Mouse (Mus musculus) stomach, embryonic 14.5 days (tissue): ENCODE measurements around the gene Tm6sf1. TPM values are rescaled to one million over a fixed set of nuclear protein-coding genes. Genes with fewer than 3 reads are reported as not detected.

Experiments used
- ATAC-seq: fragments of 200-750 bp; cut with Nextera tagmentation; 2 replicates; pipeline ENCODE4 v1.8.0; 2017; ENCODE audit warnings: low read depth, moderate TSS enrichment; ENCODE audit not compliant: insufficient number of reproducible peaks, insufficient read depth, low FRiP score
- H3K27ac ChIP-seq: fragments of 300-500 bp; sonication (generic); 2 replicates; pipeline ENCODE4 v1.5.1; 2014; ENCODE audit warnings: mild to moderate bottlenecking, low read length, moderate library complexity, mixed read lengths
- H3K27me3 ChIP-seq: fragments of 300-500 bp; sonication (generic); 2 replicates; pipeline ENCODE4 v1.6.1; 2014; ENCODE audit warnings: low read length, control low read depth, mixed read lengths; ENCODE audit not compliant: control insufficient read depth, insufficient read depth
- H3K36me3 ChIP-seq: fragments of 300-500 bp; sonication (generic); 2 replicates; pipeline ENCODE4 v1.6.1; 2014; ENCODE audit warnings: mild to moderate bottlenecking, control low read depth, low read length, moderate library complexity, mixed read lengths; ENCODE audit not compliant: control insufficient read depth, insufficient read depth
- H3K4me1 ChIP-seq: fragments of 300-500 bp; sonication (generic); 2 replicates; pipeline ENCODE4 v1.6.1; 2014; ENCODE audit warnings: low read length, control low read depth, mixed read lengths; ENCODE audit not compliant: control insufficient read depth, insufficient read depth
- H3K4me2 ChIP-seq: fragments of 300-500 bp; sonication (generic); replicated peaks from 2 replicates; pipeline ENCODE4 v1.6.1; 2014; ENCODE audit warnings: low read depth, low read length, control low read depth
- H3K4me3 ChIP-seq: fragments of 300-500 bp; sonication (generic); 2 replicates; pipeline ENCODE4 v1.5.1; 2014; ENCODE audit warnings: low read depth, low read length, control low read depth
- H3K9ac ChIP-seq: fragments of 300-500 bp; sonication (generic); replicated peaks from 2 replicates; pipeline ENCODE4 v1.6.1; 2014; ENCODE audit warnings: low read depth, mild to moderate bottlenecking, control low read depth, low read length, moderate library complexity, mixed read lengths
- H3K9me3 ChIP-seq: fragments of 300-500 bp; sonication (generic); 2 replicates; pipeline ENCODE4 v1.6.1; 2016; ENCODE audit warnings: low read depth, low read length, control low read depth; ENCODE audit not compliant: control insufficient read depth
- WGBS: fragments of 180-500 bp; shearing (Covaris S2); extraction: QIAGEN DNeasy Blood & Tissue Kit; methylation state at CpG from one replicate; pipeline ENCODE4 v1.1.7; 2014; 5-methylcytosine and 5-hydroxymethylcytosine counted together
- polyA plus RNA-seq: library from polyadenylated mRNA; unstranded; fragments of >200 nt; fragmentation: Nextera tagmentation; extraction: Ambion mirVana; gene quantifications from 2 replicates; pipeline ENCODE4 v1.2.1, GENCODE M21; 2014

The Tm6sf1 gene
- polyA plus RNA-seq, 1 experiment from 2014 or later, result 12.5 TPM

DNA sequence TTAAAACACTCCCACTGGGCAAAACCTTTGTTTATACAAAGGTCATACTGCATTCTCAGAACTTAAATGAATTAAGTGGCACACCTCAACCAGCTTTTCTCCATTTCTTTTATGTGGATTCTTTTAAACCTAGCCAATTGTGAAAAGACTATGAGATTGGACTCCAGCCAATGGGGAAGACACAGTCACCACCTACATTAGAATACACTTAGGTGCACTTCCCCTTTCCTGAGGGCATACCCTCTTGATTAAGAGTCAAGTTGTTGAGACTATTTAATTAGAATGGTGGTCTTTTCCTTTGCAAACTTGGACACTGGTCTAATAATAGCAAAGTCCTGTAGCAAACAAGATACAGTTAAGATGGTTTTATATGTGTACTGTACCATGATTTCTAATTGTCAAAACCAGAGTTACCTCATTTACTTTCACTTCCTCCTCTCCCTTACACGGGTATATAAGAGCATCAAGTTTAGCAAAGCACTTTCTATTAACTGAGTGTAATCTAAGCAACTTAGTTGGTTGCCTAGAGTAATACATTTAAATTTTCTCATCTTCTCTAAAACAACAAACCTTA lies 62.7 kb downstream of the Tm6sf1 start:
- no peak overlapping the region for H3K27ac ChIP-seq
- no peaks in the 10 kb centered on the region for H3K4me1 ChIP-seq
- H3K4me3 ChIP-seq, result no peak overlapping the region
- no peak overlapping the region for H3K9ac ChIP-seq
- no peaks in the 10 kb centered on the region for H3K36me3 ChIP-seq
- 53% methylated on average over 1 of the region's 1 CpGs for whole genome bisulfite sequencing
- no peak overlapping the region for H3K4me2 ChIP-seq
- ATAC-seq, result no peak
- no peaks in the 10 kb centered on the region for H3K27me3 ChIP-seq
- H3K9me3 ChIP-seq, result no peaks in the 10 kb centered on the region

GRCm38 (mm10) chr7:81928998-81929397 lies 70.2 kb downstream of the Tm6sf1 start:
- Histone ChIP-seq H3K9me3 (no peaks in the 10 kb centered on the region), H3K4me2 (no peak overlapping the region), H3K36me3 (no peaks in the 10 kb centered on the region), H3K27ac (no peak overlapping the region), H3K4me1 (peaks cover 5% of the 10 kb centered on the region; the same call in 1 of the 2 replicates), H3K27me3 (no peaks in the 10 kb centered on the region), H3K4me3 (no peak overlapping the region), H3K9ac (no peak overlapping the region)
- 75% methylated on average over 7 of the region's 7 CpGs for WGBS
- ATAC-seq, result no peak

- Histone ChIP-seq H3K27me3 (no peaks in the 10 kb centered on the region), H3K9me3 (no peaks in the 10 kb centered on the region), H3K4me1 (peaks cover 8% of the 10 kb centered on the region; the same call in 1 of the 2 replicates), H3K36me3 (no peaks in the 10 kb centered on the region), H3K4me3 (peak overlapping the region; percentile 63), H3K27ac (peak overlapping the region; percentile 7; the same call in 1 of the 2 replicates), H3K4me2 (peak overlapping the region; percentile 77), H3K9ac (0 out of 2 replicates have a peak overlapping the region, but pooled peaks have one; percentile 63)
- no peak for ATAC-seq
- WGBS, result 27% methylated on average over 5 of the region's 5 CpGs
Observed at GRCm38 (mm10) chr7:81932521-81933045, 73.8 kb downstream of the Tm6sf1 start.

GRCm38 (mm10) chr7:81933061-81933600 lies 74.3 kb downstream of the Tm6sf1 start:
- Histone ChIP-seq H3K9ac (peak overlapping the region; percentile 63), H3K27me3 (no peaks in the 10 kb centered on the region), H3K4me2 (peak overlapping the region; percentile 77), H3K4me3 (peak overlapping the region; percentile 63), H3K9me3 (no peaks in the 10 kb centered on the region), H3K27ac (peak overlapping the region; percentile 86; the same call in 1 of the 2 replicates), H3K36me3 (no peaks in the 10 kb centered on the region), H3K4me1 (peaks cover 8% of the 10 kb centered on the region; the same call in 1 of the 2 replicates)
- WGBS, result 5% methylated on average over 23 of the region's 23 CpGs
- peak; percentile 43; the same call in 1 of the 2 replicates for ATAC-seq

DNA sequence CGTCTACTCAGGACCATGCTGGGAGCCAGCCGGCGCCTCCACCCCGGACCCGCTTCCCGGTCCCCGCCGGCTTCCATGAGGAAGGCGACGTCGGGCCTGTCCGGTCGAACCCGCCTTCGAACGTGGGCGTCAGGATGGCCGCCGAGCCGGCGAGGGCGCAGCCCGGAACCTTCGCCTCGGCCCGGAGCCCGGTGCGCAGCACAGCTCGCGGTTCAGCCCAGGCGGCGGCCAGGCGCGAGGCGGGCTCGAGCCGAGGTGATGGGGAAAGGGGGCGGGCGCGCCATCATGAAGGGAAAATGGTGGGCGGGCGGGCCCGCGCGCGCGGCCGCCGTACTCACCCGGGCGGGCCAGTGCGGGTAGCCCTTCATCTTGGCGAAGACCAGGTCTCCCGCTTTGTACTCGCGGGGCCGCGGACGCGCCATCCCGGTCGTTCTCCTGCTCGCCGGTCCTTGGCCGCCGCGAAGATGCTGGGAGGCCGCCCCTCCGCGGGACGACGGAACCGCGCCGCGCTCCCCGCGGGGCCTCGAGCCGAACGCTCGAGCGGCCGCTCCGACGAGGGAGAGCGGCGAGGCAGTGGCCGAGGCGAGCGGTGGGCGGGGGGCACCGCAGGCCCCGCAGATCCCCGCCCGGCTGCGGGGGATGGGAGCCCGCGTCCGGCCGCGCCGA lies 74.9 kb downstream of the Tm6sf1 start:
- ATAC-seq, result peak; percentile 69
- WGBS, result under 1% methylated on average over 88 of the region's 103 CpGs
- H3K4me1 ChIP-seq, result peaks cover 8% of the 10 kb centered on the region; the same call in 1 of the 2 replicates

More for the DNA sequence above, 74.9 kb downstream of the Tm6sf1 start:
- peak overlapping the region; percentile 86 for H3K27ac ChIP-seq
- peak overlapping the region; percentile 77 for H3K4me2 ChIP-seq
- no peaks in the 10 kb centered on the region for H3K9me3 ChIP-seq
- H3K27me3 ChIP-seq, result no peaks in the 10 kb centered on the region
- H3K4me3 ChIP-seq, result peak overlapping the region; percentile 63
- peak overlapping the region; percentile 63 for H3K9ac ChIP-seq
- no peaks in the 10 kb centered on the region for H3K36me3 ChIP-seq

Other genes starting within 250 kb of the Tm6sf1 start
- gene Homer2, start 151.5 kb upstream of the Tm6sf1 start, polyA plus RNA-seq, result 19.5 and 21.9 TPM in 2 replicates
- 131 and 134 TPM in 2 replicates for gene Ramac, start 96.1 kb upstream of the Tm6sf1 start, polyA plus RNA-seq
- gene 3110040N11Rik, start 69.5 kb upstream of the Tm6sf1 start, polyA plus RNA-seq, result 52.2 and 55.6 TPM in 2 replicates
- gene Btbd1, start 29.6 kb upstream of the Tm6sf1 start, polyA plus RNA-seq, result 80.0 and 81.8 TPM in 2 replicates
- gene Gm10160, start 3.2 kb upstream of the Tm6sf1 start, polyA plus RNA-seq, result not detected in 2 replicates
- gene Hdgfl3, start 75.5 kb downstream of the Tm6sf1 start, polyA plus RNA-seq, result 20.2 and 20.5 TPM in 2 replicates
- gene Bnc1, start 133.3 kb downstream of the Tm6sf1 start, polyA plus RNA-seq, result 5.3 and 5.9 TPM in 2 replicates